Mouse (Mus musculus) C2C12 (cell line): ENCODE measurements around the gene Dnhd1. TPM values are rescaled to one million over a fixed set of nuclear protein-coding genes. Genes with fewer than 3 reads are reported as not detected.

Experiments used
- H3K27me3 ChIP-seq: one replicate; pipeline ENCODE4 v1.6.1; 2011; ENCODE audit not compliant: control insufficient read depth, insufficient read depth, insufficient read length
- H3K36me3 ChIP-seq: one replicate; pipeline ENCODE4 v1.6.1; 2011; ENCODE audit not compliant: control insufficient read depth, insufficient read depth
- H3K4me3 ChIP-seq: one replicate; pipeline ENCODE4 v1.5.1; 2011; ENCODE audit warnings: mild to moderate bottlenecking, control low read depth; ENCODE audit not compliant: poor library complexity, insufficient read depth, severe bottlenecking
- H3K79me2 ChIP-seq: one replicate; pipeline ENCODE4 v1.6.1; 2011; ENCODE audit not compliant: control insufficient read depth, insufficient read depth
- H3K79me3 ChIP-seq: one replicate; pipeline ENCODE4 v1.6.1; 2011; ENCODE audit warnings: low read depth, control low read depth
- H3ac ChIP-seq: one replicate; pipeline ENCODE3; 2011; ENCODE audit warnings: low read depth; ENCODE audit not compliant: control insufficient read depth, insufficient read length
- CEBPB ChIP-seq: IDR thresholded peaks from one replicate; pipeline ENCODE4 v1.6.1; 2011; ENCODE audit warnings: low read depth, mild to moderate bottlenecking, control low read depth, moderate library complexity
- CTCF ChIP-seq: IDR thresholded peaks from one replicate; pipeline ENCODE4 v1.5.1; 2011; ENCODE audit not compliant: control insufficient read depth, insufficient read depth, insufficient read length
- FOSL1 ChIP-seq: IDR thresholded peaks from one replicate; pipeline ENCODE4 v1.8.0; 2011; ENCODE audit warnings: mild to moderate bottlenecking, low read length; ENCODE audit not compliant: poor library complexity, insufficient read depth, severe bottlenecking
- MAX ChIP-seq: IDR thresholded peaks from one replicate; pipeline ENCODE4 v1.6.1; 2011; ENCODE audit warnings: mild to moderate bottlenecking, control low read depth
- MYOD1 ChIP-seq: IDR thresholded peaks from one replicate; pipeline ENCODE4 v1.6.1; 2011; ENCODE audit warnings: low read depth; ENCODE audit not compliant: control insufficient read depth, insufficient read length
- MYOG ChIP-seq: IDR thresholded peaks from one replicate; pipeline ENCODE4 v1.6.1; 2011; ENCODE audit not compliant: control insufficient read depth, insufficient read length; ENCODE audit errors: extremely low read depth
- USF1 ChIP-seq: IDR thresholded peaks from one replicate; pipeline ENCODE4 v1.6.1; 2011; ENCODE audit warnings: low read depth, mild to moderate bottlenecking, control low read depth, moderate library complexity
- polyA plus RNA-seq: library from polyadenylated mRNA; unstranded; fragments of >200 nt; fragmentation: generic; extraction: Trizol; gene quantifications from one replicate; pipeline ENCODE4 v1.2.1, GENCODE M21; 2012; ENCODE audit warnings: missing spikeins

Gene Dnhd1
- polyA plus RNA-seq, 1 experiment, result 0.35 TPM

GRCm38 (mm10) chr7:105632551-105632972, 18.1 kb upstream of the Dnhd1 start:
- no peaks in the 10 kb centered on the region for H3K27me3 ChIP-seq
- peak overlapping the region; percentile 66 for H3K4me3 ChIP-seq
- H3K36me3 ChIP-seq, result peaks cover 13% of the 10 kb centered on the region
- peaks cover 45% of the 10 kb centered on the region for H3K79me3 ChIP-seq
- no peak for TF ChIP-seq USF1
- no peak for TF ChIP-seq MAX
- TF ChIP-seq FOSL1, result no peak
- no peak for TF ChIP-seq CEBPB
- TF ChIP-seq CTCF, result no peak
- TF ChIP-seq MYOG, result no peak
- peaks cover 57% of the 10 kb centered on the region for H3K79me2 ChIP-seq
- peak overlapping the region; percentile 91 for H3ac ChIP-seq

DNA sequence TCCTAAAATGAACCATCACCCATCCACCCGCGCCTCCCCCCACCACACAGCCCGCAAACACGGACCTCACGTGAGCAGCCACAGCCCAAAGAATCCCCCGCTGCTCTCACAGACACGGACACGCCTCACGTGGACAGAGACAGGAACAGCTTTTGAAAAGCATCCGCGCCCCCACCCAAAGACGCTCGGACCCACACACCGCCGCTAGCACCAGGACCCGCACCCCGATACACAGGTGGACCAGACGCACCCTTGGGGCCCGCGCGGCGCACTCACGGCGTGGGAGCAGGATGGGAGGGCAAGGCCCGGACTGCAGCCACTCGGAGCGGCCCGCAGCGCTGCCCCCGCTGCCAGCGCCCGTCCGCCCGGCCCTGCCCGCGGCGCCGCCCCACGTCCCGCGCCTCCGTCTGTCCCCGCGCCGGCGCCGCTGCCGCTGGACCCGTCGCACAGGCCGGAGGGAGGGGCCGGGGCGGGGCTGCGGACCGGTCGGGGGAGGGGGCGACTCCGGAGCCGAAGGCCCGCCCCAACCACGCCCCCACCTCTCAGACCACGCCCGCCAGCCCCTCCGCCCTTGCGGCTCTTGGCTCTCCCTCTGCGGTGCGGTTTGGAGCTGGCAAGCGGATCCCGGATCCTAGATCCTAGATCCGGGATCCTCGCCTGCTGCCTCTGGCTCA, 17.4 kb upstream of the Dnhd1 start, which contains the start of gene Trim3:
TSS of gene Trim3 (minus strand) at position 445 of the 674 bp plus-strand sequence.
- Histone ChIP-seq H3K4me3 (peak within 1 kb of the TSS; percentile 66), H3K79me2 (peaks cover 53% of the 10 kb centered on the region), H3K27me3 (no peaks in the 10 kb centered on the region), H3K36me3 (peaks cover 13% of the 10 kb centered on the region), H3K79me3 (peaks cover 39% of the 10 kb centered on the region), H3ac (peak within 1 kb of the TSS; percentile 91)
- no peak for TF ChIP-seq CTCF
- no peak for TF ChIP-seq MAX
- TF ChIP-seq MYOG, result no peak
- TF ChIP-seq CEBPB, result no peak
- TF ChIP-seq USF1, result no peak
- no peak for TF ChIP-seq FOSL1
- no peak for TF ChIP-seq MYOD1

DNA sequence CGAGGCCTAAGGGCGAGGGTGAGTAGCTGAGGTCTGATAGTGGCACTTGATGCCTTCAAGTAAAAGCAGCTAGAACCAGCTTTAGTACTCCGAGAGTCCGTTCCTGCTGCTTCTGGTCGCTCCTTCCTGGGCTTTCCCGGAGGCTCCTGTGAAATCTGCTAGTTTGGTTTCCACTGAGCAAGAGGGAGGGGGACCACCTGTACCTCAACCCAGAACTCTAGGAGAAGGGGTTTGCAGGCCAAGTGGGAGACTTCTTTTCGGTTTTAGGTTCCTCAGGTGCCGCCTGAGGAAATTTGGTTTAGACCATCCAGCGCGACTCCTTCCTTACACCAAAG, 16.9 kb upstream of the Dnhd1 start:
- peaks cover 38% of the 10 kb centered on the region for H3K79me3 ChIP-seq
- H3K4me3 ChIP-seq, result no peak overlapping the region
- H3K36me3 ChIP-seq, result peaks cover 13% of the 10 kb centered on the region
- peak overlapping the region; percentile 43 for H3ac ChIP-seq
- TF ChIP-seq CTCF, result no peak
- no peak for TF ChIP-seq CEBPB
- no peak for TF ChIP-seq MYOD1
- TF ChIP-seq MYOG, result no peak
- TF ChIP-seq MAX, result no peak
- TF ChIP-seq USF1, result no peak
- no peak for TF ChIP-seq FOSL1
- H3K27me3 ChIP-seq, result no peaks in the 10 kb centered on the region
- H3K79me2 ChIP-seq, result peaks cover 53% of the 10 kb centered on the region

DNA sequence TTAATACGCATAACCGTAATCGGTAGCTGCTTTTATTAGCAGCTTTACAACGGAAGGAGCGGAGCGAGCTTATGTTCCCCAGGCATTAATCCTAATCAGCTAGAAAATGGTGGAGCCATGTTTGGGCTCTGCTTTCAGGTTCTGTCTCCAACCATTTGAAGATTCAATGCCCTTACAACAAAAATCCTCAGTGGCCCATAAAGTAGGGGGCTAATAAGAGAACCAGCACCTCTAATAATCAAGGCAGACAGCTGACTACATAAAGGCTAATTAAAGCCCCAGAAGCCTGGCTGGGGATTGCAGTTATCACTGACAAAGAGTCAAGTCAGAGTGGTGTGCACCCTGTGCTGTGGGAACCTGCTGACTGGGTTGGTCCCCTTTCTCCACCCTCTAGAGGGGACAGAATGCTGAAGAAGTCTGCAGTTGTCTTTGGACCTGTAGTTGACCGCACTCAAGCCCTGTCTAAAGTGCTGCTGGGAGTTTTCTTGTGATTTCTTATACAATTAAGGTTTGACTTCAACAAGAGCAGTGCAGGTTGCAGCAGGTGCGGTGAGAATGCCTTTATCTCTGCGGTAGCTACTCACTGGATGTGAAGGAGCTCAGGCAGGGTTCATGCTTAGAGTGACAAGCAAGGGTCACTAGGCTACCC, 16.2 kb upstream of the Dnhd1 start:
- no peaks in the 10 kb centered on the region for H3K27me3 ChIP-seq
- no peak overlapping the region for H3ac ChIP-seq
- no peak overlapping the region for H3K4me3 ChIP-seq
- peaks cover 53% of the 10 kb centered on the region for H3K79me2 ChIP-seq
- peaks cover 39% of the 10 kb centered on the region for H3K79me3 ChIP-seq
- TF ChIP-seq MYOD1 (no peak), USF1 (no peak), CTCF (no peak), CEBPB (no peak)
- peaks cover 13% of the 10 kb centered on the region for H3K36me3 ChIP-seq

DNA sequence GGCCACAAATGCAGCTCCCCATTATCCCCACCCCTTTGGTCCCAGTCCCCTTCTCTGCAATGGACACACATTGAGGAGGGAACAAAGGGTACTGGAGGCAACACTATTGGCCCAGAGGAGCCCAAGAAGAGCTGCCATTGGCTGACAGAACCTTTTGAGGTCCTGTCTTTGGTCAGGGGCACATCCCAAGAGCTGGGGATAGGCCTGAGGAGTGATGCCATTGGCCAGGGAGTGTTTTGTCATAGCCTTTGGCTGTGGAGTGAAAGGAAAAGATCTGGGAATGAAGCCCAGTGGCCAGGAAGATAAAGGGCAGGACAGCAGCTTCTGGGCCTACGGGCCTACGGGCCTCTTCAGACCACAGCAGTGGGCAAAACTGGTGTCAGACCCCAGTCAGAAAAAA, 14.9 kb upstream of the Dnhd1 start:
- no peak for TF ChIP-seq FOSL1
- no peak for TF ChIP-seq USF1
- no peak for TF ChIP-seq MYOD1
- no peak for TF ChIP-seq MAX
- no peak for TF ChIP-seq MYOG
- TF ChIP-seq CEBPB, result no peak
- TF ChIP-seq CTCF, result no peak
- H3K36me3 ChIP-seq, result peaks cover 13% of the 10 kb centered on the region
- H3K4me3 ChIP-seq, result no peak overlapping the region
- H3K79me2 ChIP-seq, result peaks cover 50% of the 10 kb centered on the region
- H3K27me3 ChIP-seq, result no peaks in the 10 kb centered on the region
- peaks cover 36% of the 10 kb centered on the region for H3K79me3 ChIP-seq
- no peak overlapping the region for H3ac ChIP-seq

DNA sequence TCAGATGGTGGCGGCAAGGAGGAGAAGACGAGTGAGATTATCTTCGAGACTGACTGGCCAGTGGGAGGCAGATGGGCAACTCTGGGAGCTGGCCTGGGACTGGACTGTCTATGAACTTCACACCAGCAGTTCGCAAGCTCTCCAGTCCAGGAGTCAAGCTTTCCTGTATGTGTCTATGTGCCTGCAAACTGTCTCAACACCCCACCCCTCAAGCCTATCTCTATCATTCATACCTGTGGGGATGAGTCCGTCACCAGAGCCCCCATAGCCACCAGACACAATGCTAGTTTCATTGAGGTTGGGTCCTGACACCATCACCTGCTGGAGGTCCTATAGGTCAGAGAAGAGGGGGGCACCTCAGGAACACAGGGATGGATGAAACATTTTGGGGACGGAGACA, 11.9 kb upstream of the Dnhd1 start:
- TF ChIP-seq CEBPB (no peak), USF1 (no peak), MYOD1 (no peak), MYOG (no peak), FOSL1 (no peak), MAX (no peak), CTCF (no peak)
- no peak overlapping the region for H3K4me3 ChIP-seq
- peaks cover 46% of the 10 kb centered on the region for H3K79me2 ChIP-seq
- peaks cover 30% of the 10 kb centered on the region for H3K79me3 ChIP-seq
- peaks cover 34% of the 10 kb centered on the region for H3K36me3 ChIP-seq
- no peak overlapping the region for H3ac ChIP-seq
- H3K27me3 ChIP-seq, result no peaks in the 10 kb centered on the region
